Mouse (Mus musculus) liver, embryonic 15.5 days (tissue): ENCODE measurements around the gene Itgax. TPM values are rescaled to one million over a fixed set of nuclear protein-coding genes. Genes with fewer than 3 reads are reported as not detected.

Source experiments
- ATAC-seq: fragments of 200-750 bp; cut with Nextera tagmentation; 2 replicates; pipeline ENCODE4 v1.8.0; 2017; ENCODE audit warnings: moderate number of reproducible peaks, mild to moderate bottlenecking, moderate library complexity; ENCODE audit not compliant: insufficient read depth
- H3K27ac ChIP-seq: fragments of 300-500 bp; sonication (generic); replicated peaks from 2 replicates; pipeline ENCODE4 v1.5.1; 2015; ENCODE audit warnings: mild to moderate bottlenecking, inconsistent platforms
- H3K27me3 ChIP-seq: fragments of 300-500 bp; sonication (generic); 2 replicates; pipeline ENCODE4 v1.6.1; 2015; ENCODE audit warnings: mild to moderate bottlenecking, inconsistent platforms
- H3K36me3 ChIP-seq: fragments of 300-500 bp; sonication (generic); replicated peaks from 2 replicates; pipeline ENCODE4 v1.6.1; 2015; ENCODE audit warnings: moderate library complexity, mild to moderate bottlenecking, inconsistent platforms
- H3K4me1 ChIP-seq: fragments of 300-500 bp; sonication (generic); replicated peaks from 2 replicates; pipeline ENCODE4 v1.6.1; 2015; ENCODE audit warnings: inconsistent platforms
- H3K4me2 ChIP-seq: fragments of 300-500 bp; sonication (generic); 2 replicates; pipeline ENCODE4 v1.6.1; 2015; ENCODE audit warnings: moderate library complexity, mild to moderate bottlenecking, inconsistent platforms
- H3K4me3 ChIP-seq: fragments of 300-500 bp; sonication (generic); replicated peaks from 2 replicates; pipeline ENCODE4 v1.5.1; 2015; ENCODE audit warnings: mild to moderate bottlenecking, inconsistent platforms
- H3K9ac ChIP-seq: fragments of 300-500 bp; sonication (generic); 2 replicates; pipeline ENCODE4 v1.6.1; 2015; ENCODE audit warnings: moderate library complexity, mild to moderate bottlenecking, inconsistent platforms
- H3K9me3 ChIP-seq: fragments of 300-500 bp; sonication (generic); replicated peaks from 2 replicates; pipeline ENCODE4 v1.6.1; 2016; ENCODE audit warnings: inconsistent platforms
- WGBS: fragments of 180-500 bp; shearing (Covaris S2); methylation state at CpG from one replicate; pipeline ENCODE4 v1.1.7; 2015; ENCODE audit warnings: mixed read lengths; ENCODE audit not compliant: insufficient replicate concordance; 5-methylcytosine and 5-hydroxymethylcytosine counted together
- polyA plus RNA-seq: library from polyadenylated mRNA; unstranded; fragments of >200 nt; fragmentation: Nextera tagmentation; extraction: Ambion mirVana; gene quantifications from 2 replicates; pipeline ENCODE4 v1.2.1, GENCODE M21; 2015

Itgax gene
- polyA plus RNA-seq, 1 experiment from 2014 or later = 0.13 TPM

DNA sequence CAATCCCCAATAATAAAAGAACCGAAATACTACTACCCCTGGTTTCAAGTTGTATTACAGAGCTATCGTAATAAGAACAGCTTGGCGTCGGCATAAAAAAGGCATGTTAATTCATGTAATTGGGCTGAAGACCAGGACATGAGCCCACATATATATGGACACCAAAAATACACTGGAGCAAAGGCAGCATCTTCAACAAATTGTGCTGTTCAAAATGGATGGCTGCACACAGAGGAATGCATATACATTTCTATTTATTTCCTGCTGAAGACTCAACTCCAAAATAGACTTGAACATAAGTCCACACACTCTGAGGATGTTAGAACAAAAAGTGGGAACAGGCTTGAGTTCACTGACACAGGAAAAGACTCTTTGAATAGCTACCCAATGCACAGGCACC lies 34.7 kb downstream of the Itgax start:
- Histone ChIP-seq H3K4me3 (no peak overlapping the region), H3K27me3 (no peaks in the 10 kb centered on the region), H3K27ac (no peak overlapping the region), H3K4me2 (no peak overlapping the region), H3K36me3 (no peaks in the 10 kb centered on the region), H3K4me1 (no peaks in the 10 kb centered on the region), H3K9ac (no peak overlapping the region), H3K9me3 (no peaks in the 10 kb centered on the region)
- ATAC-seq = no peak
- WGBS = 82% methylated on average over 4 of the region's 4 CpGs

- H3K27me3 ChIP-seq = no peaks in the 10 kb centered on the region
- WGBS = 70% methylated on average over 7 of the region's 7 CpGs
- ATAC-seq = no peak
Measured at GRCm38 (mm10) chr7:128166391-128166790, 37.0 kb downstream of the Itgax start.

DNA sequence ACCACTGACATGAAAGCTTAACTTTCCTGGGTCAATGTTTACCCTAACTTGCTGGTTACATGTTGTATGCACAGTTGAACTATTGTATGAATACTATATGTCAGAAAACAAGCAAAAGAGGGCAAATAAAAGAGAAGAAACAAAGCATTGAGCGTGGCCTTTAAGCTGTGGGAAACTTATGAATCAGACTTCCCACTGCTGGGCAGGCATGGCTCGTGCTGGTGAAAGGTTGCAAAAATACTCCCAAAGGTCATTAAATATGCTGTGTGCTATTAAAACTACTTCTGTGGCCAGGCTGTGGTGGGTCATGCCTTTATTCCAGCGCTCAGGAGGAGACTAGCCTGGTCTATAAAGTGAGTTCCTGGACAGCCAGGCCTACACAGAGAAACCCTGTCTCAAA lies 40.6 kb downstream of the Itgax start:
- H3K27me3 ChIP-seq = no peaks in the 10 kb centered on the region
- no peak overlapping the region for H3K9ac ChIP-seq
- WGBS = 55% methylated on average over 3 of the region's 3 CpGs
- H3K4me2 ChIP-seq = no peak overlapping the region
- no peak for ATAC-seq
- no peaks in the 10 kb centered on the region for H3K9me3 ChIP-seq
- H3K4me1 ChIP-seq = no peaks in the 10 kb centered on the region
- H3K4me3 ChIP-seq = no peak overlapping the region
- H3K36me3 ChIP-seq = no peaks in the 10 kb centered on the region
- H3K27ac ChIP-seq = no peak overlapping the region

More at GRCm38 (mm10) chr7:128166391-128166790, 37.0 kb downstream of the Itgax start:
- Histone ChIP-seq H3K36me3 (no peaks in the 10 kb centered on the region), H3K4me3 (no peak overlapping the region), H3K27ac (no peak overlapping the region), H3K4me2 (no peak overlapping the region), H3K4me1 (no peaks in the 10 kb centered on the region), H3K9me3 (no peaks in the 10 kb centered on the region), H3K9ac (no peak overlapping the region)

- no peak for ATAC-seq
- H3K27me3 ChIP-seq = no peaks in the 10 kb centered on the region
- WGBS = 25% methylated on average over 2 of the region's 2 CpGs
- H3K9me3 ChIP-seq = no peaks in the 10 kb centered on the region
- H3K4me3 ChIP-seq = no peak overlapping the region
- no peaks in the 10 kb centered on the region for H3K4me1 ChIP-seq
- H3K9ac ChIP-seq = no peak overlapping the region
- H3K4me2 ChIP-seq = no peak overlapping the region
- no peak overlapping the region for H3K27ac ChIP-seq
- no peaks in the 10 kb centered on the region for H3K36me3 ChIP-seq
Measured at GRCm38 (mm10) chr7:128178385-128178784, 49.0 kb downstream of the Itgax start.

- 18% methylated on average over 7 of the region's 7 CpGs for WGBS
- H3K36me3 ChIP-seq = no peaks in the 10 kb centered on the region
- H3K27me3 ChIP-seq = no peaks in the 10 kb centered on the region
- ATAC-seq = no peak
- H3K4me1 ChIP-seq = no peaks in the 10 kb centered on the region
- 0 out of 2 replicates have a peak overlapping the region, but pooled peaks have one; percentile 14 for H3K27ac ChIP-seq
- no peak overlapping the region for H3K4me3 ChIP-seq
- H3K9me3 ChIP-seq = no peaks in the 10 kb centered on the region
- no peak overlapping the region for H3K9ac ChIP-seq
- H3K4me2 ChIP-seq = no peak overlapping the region
Measured at GRCm38 (mm10) chr7:128180126-128180525, 50.8 kb downstream of the Itgax start.

DNA sequence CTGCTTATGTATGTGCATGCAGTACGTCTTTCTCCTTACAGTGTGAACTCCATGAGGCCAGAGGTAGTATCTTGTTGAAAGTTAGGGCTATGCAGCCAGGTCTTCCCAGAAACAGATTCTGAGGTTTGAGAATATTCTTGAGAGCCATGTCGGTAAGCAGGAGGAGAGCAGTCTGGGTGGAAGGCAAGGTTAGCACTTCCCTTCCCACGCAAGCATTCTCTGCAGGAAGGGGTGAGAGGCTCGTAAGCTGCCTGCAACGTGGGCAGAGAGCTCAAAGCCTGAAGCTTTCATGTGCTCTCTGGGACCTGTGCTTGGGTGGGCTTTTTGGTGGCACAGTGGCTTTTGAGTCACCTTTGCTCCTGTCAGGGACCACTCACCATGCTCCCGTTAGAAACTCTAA lies 51.2 kb downstream of the Itgax start:
- no peak overlapping the region for H3K9ac ChIP-seq
- 0 out of 2 replicates have a peak overlapping the region, but pooled peaks have one; percentile 14 for H3K27ac ChIP-seq
- H3K4me2 ChIP-seq = no peak overlapping the region
- H3K9me3 ChIP-seq = no peaks in the 10 kb centered on the region
- no peaks in the 10 kb centered on the region for H3K36me3 ChIP-seq
- no peaks in the 10 kb centered on the region for H3K27me3 ChIP-seq
- 25% methylated on average over 6 of the region's 6 CpGs for WGBS
- no peak overlapping the region for H3K4me3 ChIP-seq
- no peak for ATAC-seq
- no peaks in the 10 kb centered on the region for H3K4me1 ChIP-seq

- H3K27ac ChIP-seq = no peak overlapping the region
- H3K9me3 ChIP-seq = no peaks in the 10 kb centered on the region
- H3K36me3 ChIP-seq = no peaks in the 10 kb centered on the region
- no peaks in the 10 kb centered on the region for H3K4me1 ChIP-seq
- H3K4me3 ChIP-seq = no peak overlapping the region
- H3K4me2 ChIP-seq = no peak overlapping the region
- 68% methylated on average over 10 of the region's 10 CpGs for WGBS
- H3K9ac ChIP-seq = no peak overlapping the region
- ATAC-seq = no peak
- no peaks in the 10 kb centered on the region for H3K27me3 ChIP-seq
Measured at GRCm38 (mm10) chr7:128181691-128182090, 52.3 kb downstream of the Itgax start.

Other genes starting within 250 kb of the Itgax start
- gene Prss53, start 238.6 kb upstream of the Itgax start, polyA plus RNA-seq = 0.21 and 0.46 TPM in 2 replicates
- not detected in 2 replicates for gene Gm21974, start 234.1 kb upstream of the Itgax start, polyA plus RNA-seq
- 122 and 141 TPM in 2 replicates for gene Vkorc1, start 233.9 kb upstream of the Itgax start, polyA plus RNA-seq
- 51.5 and 59.2 TPM in 2 replicates for gene Bckdk, start 225.5 kb upstream of the Itgax start, polyA plus RNA-seq
- gene Kat8, start 217.0 kb upstream of the Itgax start, polyA plus RNA-seq = 15.0 TPM in 2 replicates
- gene Prss8, start 199.4 kb upstream of the Itgax start, polyA plus RNA-seq = 13.9 and 17.4 TPM in 2 replicates
- 2.7 and 3.3 TPM in 2 replicates for gene Prss36, start 182.8 kb upstream of the Itgax start, polyA plus RNA-seq
- gene Fus, start 162.1 kb upstream of the Itgax start, polyA plus RNA-seq = 120 and 123 TPM in 2 replicates
- gene Pycard, start 135.7 kb upstream of the Itgax start, polyA plus RNA-seq = 24.9 and 29.1 TPM in 2 replicates
- gene Trim72, start 125.6 kb upstream of the Itgax start, polyA plus RNA-seq = 0.25 and 0.38 TPM in 2 replicates
- gene Itgam, start 66.9 kb upstream of the Itgax start, polyA plus RNA-seq = 6.0 TPM in 2 replicates
- gene Gm49368, start 66.9 kb upstream of the Itgax start, polyA plus RNA-seq = 0.20 TPM in 1 of 2 replicates, not detected in the other
- gene Itgad, start 24.8 kb downstream of the Itgax start, polyA plus RNA-seq = 0.02 and 0.10 TPM in 2 replicates
- 3.9 and 6.8 TPM in 2 replicates for gene Cox6a2, start 76.8 kb downstream of the Itgax start, polyA plus RNA-seq
- gene Armc5, start 107.8 kb downstream of the Itgax start, polyA plus RNA-seq = 6.9 and 9.0 TPM in 2 replicates
- gene 9130023H24Rik, start 108.5 kb downstream of the Itgax start, polyA plus RNA-seq = 1.9 and 2.4 TPM in 2 replicates
- 10.9 and 11.7 TPM in 2 replicates for gene Tgfb1i1, start 117.3 kb downstream of the Itgax start, polyA plus RNA-seq
- gene Slc5a2, start 136.1 kb downstream of the Itgax start, polyA plus RNA-seq = 1.4 and 2.1 TPM in 2 replicates
- gene BC017158, start 168.6 kb downstream of the Itgax start, polyA plus RNA-seq = 20.3 and 22.0 TPM in 2 replicates